Mouse (Mus musculus): ENCODE data around the gene Scaf1. TPM values are rescaled to one million over a fixed set of nuclear protein-coding genes. Genes with fewer than 3 reads are reported as not detected.
A peak's percentile ranks its signal among the peaks of the same experiment; 100 is the strongest.
"Not testable (repeated sequence)": the region's sequence is repeated elsewhere in the genome, so short reads cannot be mapped to it uniquely, and the experiment has no call there.

Scaf1 gene
- total RNA-seq, 4 experiments from 2014 or later: 43.2 to 50.7 (median 48.4) TPM

DNA sequence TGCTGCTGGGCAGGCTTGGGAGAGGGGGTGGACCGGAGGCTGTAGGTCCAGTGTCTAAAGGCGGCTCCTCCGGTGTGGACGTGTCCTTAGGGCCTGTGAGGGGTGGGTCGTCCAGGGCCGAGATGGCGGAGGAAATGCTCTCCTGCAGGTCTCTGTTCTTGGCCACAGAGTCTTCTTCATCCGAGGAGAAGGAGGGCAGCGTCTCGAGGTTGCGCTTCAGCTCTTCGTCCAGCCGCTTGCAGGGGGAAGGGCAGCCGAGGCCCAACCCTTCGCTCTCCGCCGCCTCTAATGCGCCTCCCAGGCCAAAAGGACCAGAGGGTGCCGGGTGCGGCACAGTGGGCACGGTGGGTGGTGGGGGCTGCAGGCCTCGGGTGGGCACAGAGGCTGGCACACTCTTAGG lies 29.6 kb upstream of the Scaf1 start:
- DNase-seq (ENCODE audit: low spot score in 2 of 2): no peak

- no peak for DNase-seq (ENCODE audit: low spot score in 2 of 2)
Observed at GRCm38 (mm10) chr7:45043307-45043706, 27.1 kb upstream of the Scaf1 start.

DNA sequence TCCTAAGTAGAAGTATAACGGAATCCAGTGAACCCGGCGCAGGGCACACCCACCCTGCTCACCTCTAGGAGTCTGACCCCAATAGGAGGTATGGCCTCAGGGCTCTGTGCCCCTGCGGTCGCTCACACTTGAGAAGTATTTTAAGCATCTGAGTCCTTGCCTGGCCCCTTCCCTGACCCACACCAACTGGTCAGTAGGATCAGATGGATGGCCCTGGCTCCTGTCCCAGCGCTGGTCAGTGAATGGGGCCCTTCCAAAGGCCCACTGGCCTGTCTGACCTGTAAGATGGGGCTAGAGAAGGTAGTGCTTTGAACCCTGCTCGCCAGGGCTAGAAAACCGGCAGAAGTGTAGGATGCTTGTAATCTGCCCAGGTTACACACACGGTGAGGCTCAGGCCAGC lies 24.7 kb upstream of the Scaf1 start:
- peak; percentile 72 to 82 for DNase-seq (ENCODE audit: low spot score in 2 of 2)

DNA sequence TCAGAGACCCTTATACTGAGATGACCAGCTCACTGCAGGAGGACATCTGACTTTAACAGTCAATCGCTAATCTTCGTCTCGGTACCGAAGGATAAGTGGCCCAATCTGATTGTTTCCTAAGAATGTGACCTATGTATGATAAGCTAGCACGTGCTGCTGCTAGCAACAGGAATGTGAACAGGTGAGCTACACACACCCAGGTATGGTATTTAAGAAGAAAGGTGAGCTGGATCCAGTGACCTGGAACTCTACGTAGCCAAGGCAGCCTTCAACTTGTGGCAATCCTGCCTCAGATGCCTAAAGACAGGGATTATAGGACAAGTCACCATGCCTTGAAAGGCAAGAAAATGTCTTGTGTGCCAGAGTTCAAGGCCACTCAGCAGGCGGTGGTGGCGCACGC lies 22.2 kb upstream of the Scaf1 start:
- no peak for DNase-seq (ENCODE audit: low spot score in 2 of 2)

DNA sequence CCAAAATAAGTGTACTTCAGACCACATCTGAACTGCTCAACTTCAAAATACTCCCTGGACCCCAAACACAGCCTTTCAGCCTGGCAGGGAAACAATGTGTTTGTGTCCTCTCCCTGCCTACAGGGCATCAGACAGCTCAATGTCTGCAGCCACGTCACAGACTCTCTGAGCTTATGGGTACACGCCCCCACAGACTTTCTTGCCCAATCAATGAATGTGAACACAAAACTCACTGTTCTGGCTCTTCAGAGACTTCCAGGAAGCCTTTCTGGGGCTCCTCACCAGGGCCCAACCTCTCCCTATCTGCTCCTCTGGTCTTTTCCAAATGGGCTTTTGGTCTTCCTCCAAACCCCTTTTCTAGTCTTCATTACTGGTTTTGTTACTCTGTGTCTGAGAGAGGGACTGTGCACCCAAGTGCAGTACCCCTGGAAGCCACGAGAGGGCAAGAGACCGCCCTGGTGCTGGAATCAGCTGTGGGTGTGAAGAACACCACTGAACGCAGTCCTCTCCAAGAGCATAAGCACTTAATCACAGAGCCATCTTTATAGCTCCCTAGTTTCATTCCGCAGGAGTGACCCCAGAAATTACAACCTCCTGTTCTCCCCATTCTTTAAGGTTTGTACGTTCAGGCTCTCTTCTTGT lies 21.7 kb upstream of the Scaf1 start:
- no peak for DNase-seq (ENCODE audit: low spot score in 2 of 2)

DNA sequence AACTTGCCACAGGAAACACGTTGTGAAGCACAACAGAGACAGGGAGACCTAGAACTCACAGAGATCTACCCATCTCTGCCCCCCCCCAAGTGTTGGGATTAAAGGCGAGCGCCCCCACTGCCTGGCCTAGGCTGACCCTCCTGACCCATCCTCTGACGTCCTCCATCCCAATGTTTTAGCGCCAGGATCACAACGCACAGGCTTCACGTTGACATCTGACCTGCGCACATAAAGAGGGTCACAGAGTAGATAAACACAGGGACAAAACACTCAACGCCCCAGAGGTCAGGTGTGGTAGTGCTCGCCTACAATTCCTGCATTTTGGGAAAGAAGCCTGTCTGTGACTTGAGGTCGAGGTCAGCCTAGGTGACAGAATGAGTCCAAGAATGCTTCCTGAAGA lies 20.5 kb upstream of the Scaf1 start:
- no peak for DNase-seq (ENCODE audit: low spot score in 2 of 2)

DNA sequence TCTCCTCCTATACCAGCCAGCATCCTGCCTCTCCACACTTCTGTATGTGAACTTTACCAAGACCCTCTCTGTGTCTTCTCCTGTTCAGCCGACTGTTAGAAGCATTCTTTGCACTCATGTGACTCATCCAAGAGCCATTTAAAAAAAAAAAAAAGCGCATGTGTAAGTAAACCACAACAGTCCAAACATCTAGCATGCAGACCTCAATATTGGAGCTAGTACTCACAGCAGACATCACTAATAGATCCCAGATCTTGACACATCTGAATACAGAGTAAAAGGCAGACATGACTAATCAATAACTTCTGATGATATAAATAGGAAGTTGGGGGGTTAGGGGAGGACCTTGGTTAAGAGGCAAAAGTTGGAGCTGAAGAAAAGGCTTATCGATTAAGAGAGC lies 19.5 kb upstream of the Scaf1 start:
- no peak for DNase-seq (ENCODE audit: low spot score in 2 of 2)

GRCm38 (mm10) chr7:45033722-45034359 lies 17.7 kb upstream of the Scaf1 start:
- no peak for DNase-seq (ENCODE audit: low spot score in 2 of 2)

DNA sequence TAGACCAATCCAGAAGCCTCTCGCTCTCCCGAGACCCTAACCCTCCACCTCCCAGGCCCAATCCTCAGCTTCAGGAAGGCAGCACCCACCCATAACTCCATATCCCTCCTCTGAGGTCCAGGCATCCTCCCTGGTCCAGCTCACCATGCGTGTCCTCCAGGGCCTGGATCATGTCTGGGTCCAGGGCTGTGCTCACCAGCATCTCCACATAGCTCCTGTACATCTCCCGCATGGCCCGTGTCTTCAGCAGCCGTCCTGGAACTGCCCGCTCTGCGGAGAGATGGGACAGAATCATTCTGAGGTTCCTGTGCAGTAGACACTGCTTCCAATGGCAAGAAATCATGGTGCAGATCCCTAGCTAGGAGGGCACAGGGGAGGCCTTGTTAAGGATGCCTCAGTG lies 14.7 kb upstream of the Scaf1 start:
- no peak for DNase-seq (ENCODE audit: low spot score in 2 of 2)

- DNase-seq (ENCODE audit: low spot score in 2 of 2): no peak
Observed at GRCm38 (mm10) chr7:45029995-45030394, 13.8 kb upstream of the Scaf1 start.

GRCm38 (mm10) chr7:45028351-45028750 lies 12.2 kb upstream of the Scaf1 start:
- DNase-seq (ENCODE audit: low spot score in 2 of 2): no peak

- DNase-seq (ENCODE audit: low spot score in 2 of 2): no peak
Observed at GRCm38 (mm10) chr7:45027761-45028160, 11.6 kb upstream of the Scaf1 start.

- no peak for DNase-seq (ENCODE audit: low spot score in 2 of 2)
Observed at GRCm38 (mm10) chr7:45026256-45026655, 10.1 kb upstream of the Scaf1 start.

DNA sequence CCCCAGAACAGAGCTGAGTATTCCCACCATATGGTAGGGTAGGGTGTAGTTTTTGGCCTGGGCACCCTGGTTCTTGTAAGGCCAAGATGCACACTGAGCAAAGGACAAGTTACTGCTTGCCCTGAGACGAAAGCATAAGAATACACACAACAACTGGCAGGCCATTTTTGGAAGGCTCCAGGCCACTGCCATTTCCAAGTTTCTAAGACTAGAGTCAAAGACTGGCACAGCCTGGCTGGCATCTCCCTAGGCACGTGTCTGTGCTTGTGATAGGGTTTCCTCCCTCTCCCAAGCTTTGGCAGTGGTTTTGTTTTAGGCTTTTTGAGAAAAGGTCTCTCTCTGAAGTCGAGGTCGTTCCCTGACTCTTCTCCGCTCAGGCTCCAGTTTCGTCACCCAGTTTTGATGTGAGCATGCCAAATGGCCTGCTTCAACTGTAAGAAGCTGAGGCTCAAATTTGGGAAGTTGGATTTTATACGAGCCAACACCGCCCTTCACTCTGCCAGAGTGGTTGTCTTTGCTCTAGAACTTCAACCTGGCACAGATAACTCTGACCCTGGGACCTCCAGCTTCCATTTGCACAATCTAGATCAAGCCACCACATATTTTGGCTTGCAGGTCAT lies 9.5 kb upstream of the Scaf1 start:
- DNase-seq (ENCODE audit: low spot score in 2 of 2): peak; percentile 38 to 45

GRCm38 (mm10) chr7:45024281-45025248 lies 8.4 kb upstream of the Scaf1 start:
- DNase-seq (ENCODE audit: low spot score in 2 of 2): no peak

- DNase-seq (ENCODE audit: low spot score in 2 of 2): not testable (repeated sequence)
Observed at GRCm38 (mm10) chr7:45023711-45024110, 7.5 kb upstream of the Scaf1 start.

DNA sequence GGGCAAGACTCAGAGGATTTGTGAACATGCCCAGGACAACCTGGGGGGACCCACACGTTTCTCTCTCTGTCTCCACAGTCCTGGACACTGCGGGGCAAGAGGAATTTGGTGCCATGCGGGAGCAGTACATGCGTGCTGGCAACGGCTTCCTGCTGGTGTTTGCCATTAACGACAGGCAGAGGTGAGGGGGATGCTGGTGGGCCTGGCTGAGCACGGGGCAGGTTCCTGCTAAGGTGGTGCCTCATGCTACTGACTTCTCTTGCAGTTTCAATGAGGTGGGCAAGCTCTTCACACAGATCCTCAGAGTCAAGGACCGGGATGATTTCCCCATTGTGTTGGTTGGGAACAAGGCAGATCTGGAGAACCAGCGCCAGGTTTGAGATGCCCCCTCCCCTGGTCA lies 4.1 kb upstream of the Scaf1 start:
- DNase-seq (ENCODE audit: low spot score in 2 of 2): no peak

DNA sequence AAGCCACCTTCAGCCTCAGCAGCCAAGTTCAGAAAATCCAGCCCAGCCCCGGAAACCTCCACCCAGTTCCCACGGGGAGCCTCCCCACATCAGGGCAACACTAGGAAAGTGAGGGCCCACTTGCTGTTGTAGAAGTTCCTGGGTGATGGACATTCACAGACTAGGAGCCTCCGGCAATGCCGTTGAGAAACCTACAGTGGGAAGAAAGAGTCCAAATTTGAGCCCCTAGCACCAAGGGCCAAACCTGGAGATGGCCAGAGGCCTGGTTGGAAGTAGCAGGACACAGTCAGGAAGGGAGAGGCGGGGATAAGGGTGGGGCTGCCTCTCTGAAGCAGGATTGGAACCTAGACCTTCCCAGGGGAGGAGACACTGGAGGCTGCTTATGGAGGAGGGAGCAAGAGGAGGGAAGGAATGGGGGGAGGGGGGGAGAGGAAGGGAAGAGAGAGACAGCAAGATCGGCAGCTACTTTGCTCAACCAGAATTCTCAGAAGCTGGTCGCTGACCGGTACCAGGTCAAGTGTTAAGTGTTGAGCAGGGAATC lies 2.9 kb upstream of the Scaf1 start:
- DNase-seq (ENCODE audit: low spot score in 2 of 2): peak; percentile 61 to 74

DNA sequence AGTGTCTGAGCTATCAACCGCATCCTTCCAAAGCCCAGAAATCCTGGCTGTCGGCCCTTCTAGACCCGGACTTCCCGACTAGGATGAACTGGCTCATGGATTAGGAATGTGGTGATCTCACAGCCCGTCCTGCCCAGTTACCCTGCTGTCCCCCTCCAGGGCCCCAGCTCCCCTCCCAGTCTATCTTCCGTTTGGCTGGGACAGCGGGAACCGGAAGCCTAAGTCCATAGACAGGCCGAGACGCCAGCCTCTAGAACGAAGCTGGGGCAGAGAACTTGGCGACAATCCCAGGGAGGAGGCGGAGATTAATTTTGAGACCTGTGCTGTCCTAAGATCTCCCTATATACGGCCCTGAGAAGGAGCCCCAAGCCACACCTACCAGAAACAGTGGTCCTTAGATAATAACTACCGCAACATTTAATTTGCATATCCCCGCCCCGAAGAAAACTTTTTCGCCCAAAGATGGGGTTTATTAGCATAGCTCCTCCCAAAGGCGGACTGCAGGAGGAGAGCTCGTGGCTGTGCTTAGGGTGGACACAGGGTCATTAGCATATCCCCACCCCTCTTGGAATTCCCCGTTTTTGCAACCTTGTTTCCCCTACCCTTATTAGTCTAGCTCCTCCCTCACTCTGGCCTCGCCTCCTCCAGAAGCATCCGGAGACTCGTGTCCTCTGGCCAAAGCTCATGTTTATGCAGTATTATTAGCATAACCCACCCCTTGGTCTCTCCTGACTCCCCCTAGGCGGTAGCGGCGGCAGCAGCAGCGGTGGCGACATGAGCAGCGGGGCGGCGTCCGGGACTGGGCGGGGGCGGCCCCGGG lies 1.3 kb upstream of the Scaf1 start, which contains the start of gene Rras:
Rras (plus strand) TSS at position 720 of the 820 bp plus-strand sequence.
- peak; percentile 90 to 92 for DNase-seq (ENCODE audit: low spot score in 2 of 2)

GRCm38 (mm10) chr7:45016761-45017160 lies 598 bp upstream of the Scaf1 start:
- no peak for DNase-seq (ENCODE audit: low spot score in 2 of 2)

Data from gastrocnemius, adult 8-10 months (tissue).